Mouse (Mus musculus): ENCODE data around the gene Btbd35f4. TPM values are rescaled to one million over a fixed set of nuclear protein-coding genes. Genes with fewer than 3 reads are reported as not detected.
"Not testable (repeated sequence)": the region's sequence is repeated elsewhere in the genome, so short reads cannot be mapped to it uniquely, and the experiment has no call there.

The Btbd35f4 gene
- polyA plus RNA-seq (2012; rRNA removed) (not detected in 2 replicates), polyA plus RNA-seq (2014; fragmentation: Nextera tagmentation; extraction: Ambion mirVana) (not detected in 2 replicates)

DNA sequence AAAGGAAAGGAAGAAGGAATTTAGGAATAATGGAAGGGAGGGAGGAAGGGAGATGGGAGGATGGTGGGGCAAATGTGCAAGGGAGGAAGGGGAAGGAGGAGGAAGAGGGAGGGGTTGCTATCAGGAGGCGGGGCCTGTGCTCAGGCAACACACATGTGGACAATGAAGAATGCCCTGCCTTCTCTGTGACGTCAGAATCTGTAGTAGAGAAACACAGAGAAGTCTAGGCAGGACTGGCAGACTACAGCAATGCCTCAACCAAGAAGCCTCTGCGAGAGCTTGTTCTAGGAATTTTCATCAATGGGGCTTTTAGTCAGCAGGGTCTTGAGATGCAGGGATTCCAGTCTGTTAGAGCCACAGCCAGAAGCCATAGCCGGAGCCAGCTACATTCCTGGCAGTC, at the start of gene Btbd35f4:
Gene Btbd35f4, plus strand, starts transcription at position 301 of the 400 bp plus-strand sequence.
- H3K36me3 ChIP-seq (replicated peaks; ENCODE audit: control insufficient read depth, insufficient read depth, low read depth); H3K9me3 ChIP-seq (ENCODE audit: control insufficient read depth, low read length): not testable (repeated sequence)

DNA sequence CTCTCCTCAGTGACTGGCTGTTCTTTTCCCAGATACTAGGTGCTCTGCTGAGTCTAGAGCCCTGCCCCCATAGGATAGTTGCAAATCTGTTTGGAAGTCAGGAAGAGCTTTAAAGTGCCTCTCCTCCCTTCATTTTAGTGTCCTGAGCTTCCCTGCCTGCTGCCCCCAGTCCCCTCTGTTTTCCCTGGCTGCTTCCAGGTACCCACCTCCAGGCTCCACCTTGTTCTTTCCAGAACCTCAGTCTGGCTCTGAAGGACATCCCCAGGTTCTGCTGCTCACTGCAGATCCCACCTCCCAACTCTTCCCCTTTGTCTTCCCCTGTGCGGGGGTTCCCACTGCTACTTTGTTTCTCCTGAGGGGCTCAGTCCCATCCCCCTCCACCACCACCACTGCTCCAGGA, 39.7 kb downstream of the Btbd35f4 start:
- H3K4me3 ChIP-seq (ENCODE audit: insufficient read depth in 1 of 2, low read depth in 2 of 2, low read length in 2 of 2); H3K4me1 ChIP-seq (replicated peaks; ENCODE audit: control insufficient read depth in 2 of 2, insufficient read depth in 2 of 2, low read length in 1 of 2); H3K9ac ChIP-seq (replicated peaks); DNase-seq (ENCODE audit: low read depth in 3 of 3, low spot score in 3 of 3); H3K27me3 ChIP-seq (ENCODE audit: control insufficient read depth, insufficient read depth, low read length); H3K36me3 ChIP-seq (replicated peaks; ENCODE audit: control insufficient read depth, insufficient read depth, low read depth); H3K9me3 ChIP-seq (ENCODE audit: control insufficient read depth, low read length); ATAC-seq (ENCODE audit: insufficient read depth); H3K27ac ChIP-seq; H3K4me2 ChIP-seq (ENCODE audit: low read depth): not testable (repeated sequence)
- WGBS (ENCODE audit: insufficient replicate concordance): no CpG with 5 or more reads among the region's 1 CpGs

More for the DNA sequence above, at the start of gene Btbd35f4:
- H3K4me3 ChIP-seq (ENCODE audit: insufficient read depth in 1 of 2, low read depth in 2 of 2, low read length in 2 of 2); H3K27ac ChIP-seq; H3K4me1 ChIP-seq (replicated peaks; ENCODE audit: control insufficient read depth in 2 of 2, insufficient read depth in 2 of 2, low read length in 1 of 2); ATAC-seq (ENCODE audit: insufficient read depth); H3K4me2 ChIP-seq (ENCODE audit: low read depth); H3K9ac ChIP-seq (replicated peaks); H3K27me3 ChIP-seq (ENCODE audit: control insufficient read depth, insufficient read depth, low read length); DNase-seq (ENCODE audit: low read depth in 3 of 3, low spot score in 3 of 3): not testable (repeated sequence)
- WGBS (ENCODE audit: insufficient replicate concordance): no CpG with 5 or more reads among the region's 4 CpGs

Other genes starting within 250 kb of the Btbd35f4 start
- not detected in 2 replicates for gene Btbd35f27, start 151.6 kb downstream of the Btbd35f4 start, polyA plus RNA-seq (2012; rRNA removed)
- not detected in 2 replicates for gene Btbd35f27, start 151.6 kb downstream of the Btbd35f4 start, polyA plus RNA-seq (2014; fragmentation: Nextera tagmentation; extraction: Ambion mirVana)